Comparison of ENCODE assay signal across 10 mouse cellular contexts in genomic region chr10:69165125-69165524, GRCm38 (mm10). TPM values are rescaled to one million over a fixed set of nuclear protein-coding genes. Genes with fewer than 3 reads are reported as not detected.
DNase-seq lines count a peak whose midpoint lies in the region; ATAC-seq and TF ChIP-seq lines count a peak whose summit lies in the region.
"Had no signal": no experiment of that assay in that cellular context is flagged by ENCODE, and none has a peak within 500 bp of the region (broad histone marks: within the 10 kb centered on the region; RNA-seq: fewer than 3 reads in every experiment).

No protein-coding gene starts in this region.

- peak; percentile 52 to 59 for DNase-seq in cerebellum, postnatal 14 days
- DNase-seq in cerebellum, adult 11 months, result no peak
- peak; percentile 39 for DNase-seq in midbrain, postnatal 0 days (ENCODE audit: low spot score)
- DNase-seq in midbrain, embryonic 11.5 days (ENCODE audit: low spot score, missing footprints), result no peak
- peak; percentile 47 for DNase-seq in induced T-regulatory cell, adult 2 months (ENCODE audit: low read depth)
- peak; percentile 20 for DNase-seq in retina, adult 2 months (ENCODE audit: low read depth, low spot score)
- no peak for DNase-seq in adrenal gland, postnatal 25 days
- DNase-seq in MN1 (ENCODE audit: low spot score), result no peak

- no peak overlapping the region for H3K27ac ChIP-seq in midbrain, postnatal 0 days (ENCODE audit: low read depth, low read length)
- no peak overlapping the region for H3K27ac ChIP-seq in midbrain, embryonic 11.5 days (ENCODE audit: low read depth, low read length)
- H3K27ac ChIP-seq: heart, embryonic 13.5 days had no signal

- peak; percentile 75 for TF ChIP-seq CTCF in midbrain, postnatal 0 days (IDR thresholded peaks at IDR 0.05)

- H3K9me3 ChIP-seq in midbrain, postnatal 0 days (ENCODE audit: low read length), result no peaks in the 10 kb centered on the region
- no peaks in the 10 kb centered on the region for H3K9me3 ChIP-seq in midbrain, embryonic 11.5 days (ENCODE audit: control insufficient read depth, low read length)
- H3K9me3 ChIP-seq: heart, embryonic 13.5 days had no signal

- H3K4me1 ChIP-seq in midbrain, postnatal 0 days (ENCODE audit: insufficient read depth, low read length), result no peaks in the 10 kb centered on the region
- no peaks in the 10 kb centered on the region for H3K4me1 ChIP-seq in midbrain, embryonic 11.5 days (ENCODE audit: control insufficient read depth, insufficient read depth, low read length)

- no peak for ATAC-seq in midbrain, postnatal 0 days (ENCODE audit: low FRiP score)
- no peak for ATAC-seq in midbrain, embryonic 11.5 days (ENCODE audit: low FRiP score)

- H3K9ac ChIP-seq in midbrain, postnatal 0 days (replicated peaks; ENCODE audit: low read length, poor library complexity, severe bottlenecking), result no peak overlapping the region
- H3K9ac ChIP-seq in midbrain, embryonic 11.5 days (ENCODE audit: low read length), result no peak overlapping the region
- H3K9ac ChIP-seq: heart, embryonic 13.5 days had no signal

- no peaks in the 10 kb centered on the region for H3K27me3 ChIP-seq in midbrain, postnatal 0 days (ENCODE audit: insufficient read depth, low read length)
- H3K27me3 ChIP-seq in midbrain, embryonic 11.5 days (ENCODE audit: control insufficient read depth, insufficient read depth, low read length), result no peaks in the 10 kb centered on the region
- H3K27me3 ChIP-seq: heart, embryonic 13.5 days had no signal

- 59% methylated on average over 7 of the region's 7 CpGs for WGBS in midbrain, postnatal 0 days
- 66% methylated on average over 7 of the region's 7 CpGs for WGBS in midbrain, embryonic 11.5 days

- no peak overlapping the region for H3K4me3 ChIP-seq in midbrain, postnatal 0 days (ENCODE audit: low read depth, low read length)
- no peak overlapping the region for H3K4me3 ChIP-seq in midbrain, embryonic 11.5 days (ENCODE audit: low read depth, low read length)
- H3K4me3 ChIP-seq: heart, embryonic 13.5 days had no signal

- H3K36me3 ChIP-seq in midbrain, postnatal 0 days (ENCODE audit: insufficient read depth, low read length), result no peaks in the 10 kb centered on the region
- no peaks in the 10 kb centered on the region for H3K36me3 ChIP-seq in midbrain, embryonic 11.5 days (ENCODE audit: control insufficient read depth, insufficient read depth, low read length)
- H3K36me3 ChIP-seq: G1E; heart, embryonic 13.5 days had no signal

- no peak overlapping the region for H3K4me2 ChIP-seq in midbrain, postnatal 0 days (ENCODE audit: low read depth, low read length, poor library complexity, severe bottlenecking)
- no peak overlapping the region for H3K4me2 ChIP-seq in midbrain, embryonic 11.5 days
- H3K4me2 ChIP-seq: heart, embryonic 13.5 days had no signal

RNA-seq across cellular contexts. Expression of gene Rhobtb1, which starts 13.9 kb away (rescaled TPM):
- 9.2 and 13.2 TPM in 2 replicates for total RNA-seq in midbrain, postnatal 0 days (2014; rRNA removed)
- polyA plus RNA-seq in midbrain, postnatal 0 days (2015; fragmentation: Nextera tagmentation; extraction: Ambion mirVana), result 10.7 and 15.3 TPM in 2 replicates
- 14.2 TPM in 2 replicates for polyA plus RNA-seq in midbrain, embryonic 11.5 days (2014; fragmentation: Nextera tagmentation; extraction: Ambion mirVana)
- total RNA-seq in adrenal gland, postnatal 25 days (2021), result 9.5 and 10.6 TPM in 2 replicates
- polyA plus RNA-seq: G1E had no signal

RNA-seq across cellular contexts. Expression of gene A930033H14Rik, which starts 47.8 kb away (rescaled TPM):
- 0.93 and 1.3 TPM in 2 replicates for total RNA-seq in midbrain, postnatal 0 days (2014; rRNA removed)
- polyA plus RNA-seq in midbrain, postnatal 0 days (2015; fragmentation: Nextera tagmentation; extraction: Ambion mirVana), result 1.3 and 1.5 TPM in 2 replicates
- 0.82 and 0.91 TPM in 2 replicates for polyA plus RNA-seq in midbrain, embryonic 11.5 days (2014; fragmentation: Nextera tagmentation; extraction: Ambion mirVana)
- 3.2 and 5.5 TPM in 2 replicates for total RNA-seq in adrenal gland, postnatal 25 days (2021)
- polyA plus RNA-seq: G1E had no signal

Comparison
In these comparisons a context has a peak if more than half of its experiments do, and no peak if none do; other contexts are left out.
1. DNase-seq: peak in cerebellum, postnatal 14 days (2 of 2), midbrain, postnatal 0 days (single experiment), induced T-regulatory cell, adult 2 months (single experiment) and retina, adult 2 months (single experiment); none in cerebellum, adult 11 months (single experiment), midbrain, embryonic 11.5 days (single experiment), adrenal gland, postnatal 25 days (single experiment) and MN1 (single experiment).